Mouse (Mus musculus): Measurements from ENCODE around the gene Lhfpl3. TPM values are rescaled to one million over a fixed set of nuclear protein-coding genes. Genes with fewer than 3 reads are reported as not detected.

The Lhfpl3 gene
- total RNA-seq, 4 experiments from 2014 or later: 1.7 to 3.7 (median 2.0) TPM

Small RNA genes lying within 50 kb of the gene (microRNA-seq; reads per million reads assigned to microRNA genes)
- gene Gm28022: 0 reads per million in 2 experiments
- 0 reads per million in 2 experiments for gene Gm44363

Other genes with a start within 250 kb of the Lhfpl3 start
- 10 to 100 TPM; 16.3 to 21.0 (median 19.9) TPM for gene Orc5, start 195.6 kb upstream of the Lhfpl3 start, total RNA-seq (2022)